Mouse (Mus musculus) liver, embryonic 13.5 days (tissue): ENCODE data around the gene Asrgl1. TPM values are rescaled to one million over a fixed set of nuclear protein-coding genes. Genes with fewer than 3 reads are reported as not detected.
"Not testable (repeated sequence)": the region's sequence is repeated elsewhere in the genome, so short reads cannot be mapped to it uniquely, and the experiment has no call there.

Experiments used
- ATAC-seq: fragments of 200-750 bp; cut with Nextera tagmentation; 2 replicates; pipeline ENCODE4 v1.8.0; 2017; ENCODE audit warnings: low read depth, mild to moderate bottlenecking, moderate number of reproducible peaks, moderate library complexity
- DNase-seq: peaks from one replicate; pipeline ENCODE4 v3.0.0; 2022
- H3K27ac ChIP-seq: fragments of 300-500 bp; sonication (generic); 2 replicates; pipeline ENCODE4 v1.5.1; 2015; ENCODE audit warnings: moderate library complexity, mild to moderate bottlenecking, inconsistent platforms
- H3K27me3 ChIP-seq: fragments of 300-500 bp; sonication (generic); 2 replicates; pipeline ENCODE4 v1.6.1; 2015; ENCODE audit warnings: mild to moderate bottlenecking, inconsistent platforms
- H3K36me3 ChIP-seq: fragments of 300-500 bp; sonication (generic); 2 replicates; pipeline ENCODE4 v1.6.1; 2015; ENCODE audit warnings: mild to moderate bottlenecking, inconsistent platforms
- H3K4me1 ChIP-seq: fragments of 300-500 bp; sonication (generic); replicated peaks from 2 replicates; pipeline ENCODE4 v1.6.1; 2015; ENCODE audit warnings: inconsistent platforms
- H3K4me2 ChIP-seq: fragments of 300-500 bp; sonication (generic); 2 replicates; pipeline ENCODE4 v1.6.1; 2015; ENCODE audit warnings: inconsistent platforms, mild to moderate bottlenecking, moderate library complexity
- H3K4me3 ChIP-seq: fragments of 300-500 bp; sonication (generic); replicated peaks from 2 replicates; pipeline ENCODE4 v1.5.1; 2015; ENCODE audit warnings: mild to moderate bottlenecking, inconsistent platforms
- H3K9ac ChIP-seq: fragments of 300-500 bp; sonication (generic); 2 replicates; pipeline ENCODE4 v1.6.1; 2015; ENCODE audit warnings: mild to moderate bottlenecking, inconsistent platforms
- H3K9me3 ChIP-seq: fragments of 300-500 bp; sonication (generic); replicated peaks from 2 replicates; pipeline ENCODE4 v1.6.1; 2016; ENCODE audit warnings: inconsistent platforms
- WGBS: fragments of 180-500 bp; shearing (Covaris S2); methylation state at CpG from one replicate; pipeline ENCODE4 v1.1.7; 2015; ENCODE audit not compliant: insufficient replicate concordance; 5-methylcytosine and 5-hydroxymethylcytosine counted together
- polyA plus RNA-seq: library from polyadenylated mRNA; unstranded; fragments of >200 nt; fragmentation: Nextera tagmentation; extraction: Ambion mirVana; gene quantifications from 2 replicates; pipeline ENCODE4 v1.2.1, GENCODE M21; 2015

Asrgl1 gene
- polyA plus RNA-seq, result 11.5 and 14.9 TPM in 2 replicates

DNA sequence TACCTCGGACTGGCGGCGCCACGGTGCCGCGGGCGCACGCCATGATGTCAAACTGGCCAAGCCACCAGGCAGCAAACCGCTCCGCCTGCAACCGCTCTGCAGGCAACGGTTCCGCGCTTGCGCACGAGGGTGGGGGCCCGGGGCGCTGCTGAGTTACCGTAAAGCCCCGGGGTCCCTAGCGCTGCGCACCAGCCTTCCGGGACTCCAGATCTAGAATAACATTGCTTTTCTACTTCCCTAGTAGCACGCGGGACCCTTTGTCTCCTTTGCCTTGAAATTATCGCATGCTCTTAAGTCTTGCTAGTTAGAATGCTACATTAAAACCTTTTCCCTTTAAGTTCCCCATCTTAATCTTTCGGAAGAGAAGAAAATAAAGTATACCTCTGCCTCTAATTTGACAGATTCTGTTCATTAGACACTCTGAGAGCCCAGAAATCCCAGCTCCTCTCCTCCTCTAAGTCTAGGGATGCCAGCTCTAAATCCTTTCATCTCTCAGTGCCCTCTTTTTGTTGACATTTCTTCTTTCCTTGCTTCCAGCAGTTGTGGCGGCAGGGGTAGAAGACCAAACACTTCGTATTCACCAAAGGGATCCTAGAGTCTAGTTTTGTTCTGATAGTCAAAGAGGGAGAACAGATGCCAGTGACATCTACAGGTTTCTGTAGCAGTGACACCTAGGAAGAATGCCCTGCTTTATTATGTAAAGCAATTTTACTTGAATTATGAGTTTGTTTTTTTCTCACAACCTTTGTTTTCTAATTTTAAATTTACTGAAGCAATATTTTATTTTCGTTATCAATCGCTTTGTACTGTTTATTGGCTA is at the start of gene Asrgl1:
Asrgl1 (minus strand) TSS at position 125 of the 820 bp plus-strand sequence.
- Histone ChIP-seq H3K27me3 (no peaks in the 10 kb centered on the region), H3K27ac (peak within 1 kb of the TSS; percentile 50; the same call in 1 of the 2 replicates), H3K36me3 (0 out of 2 replicates have a peak, but pooled peaks cover 6% of the 10 kb centered on the region), H3K9ac (peak within 1 kb of the TSS; percentile 85), H3K4me2 (peak within 1 kb of the TSS; percentile 96), H3K4me3 (peak within 1 kb of the TSS; percentile 80), H3K9me3 (no peaks in the 10 kb centered on the region), H3K4me1 (peaks cover 27% of the 10 kb centered on the region)
- peak; percentile 80 for DNase-seq
- 11% methylated on average over 31 of the region's 31 CpGs for WGBS
- peak; percentile 93 for ATAC-seq

DNA sequence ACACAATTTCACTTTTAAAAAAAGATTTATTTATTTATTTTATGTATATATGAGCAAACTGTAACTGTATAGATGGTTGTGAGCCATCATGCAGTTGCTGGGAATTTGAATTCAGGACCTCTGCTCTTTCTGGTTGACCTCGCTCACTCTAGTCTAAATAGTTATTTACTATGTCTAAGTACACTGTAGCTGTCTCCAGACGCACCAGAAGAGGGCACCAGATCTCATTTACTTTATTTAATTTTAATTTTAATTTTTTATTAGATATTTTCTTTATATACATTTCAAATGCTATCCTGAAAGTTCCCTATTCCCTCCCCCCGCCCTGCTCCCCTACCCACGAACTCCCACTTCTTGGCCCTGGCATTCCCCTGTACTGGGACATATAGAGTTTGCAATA is 10.8 kb upstream of the Asrgl1 start:
- H3K4me3 ChIP-seq, result no peak overlapping the region
- no peaks in the 10 kb centered on the region for H3K9me3 ChIP-seq
- no peak overlapping the region for H3K9ac ChIP-seq
- DNase-seq, result no peak
- no peak overlapping the region for H3K27ac ChIP-seq
- WGBS, result 49% methylated on average over 4 of the region's 4 CpGs
- no peak overlapping the region for H3K4me2 ChIP-seq
- no peak for ATAC-seq
- H3K4me1 ChIP-seq, result no peaks in the 10 kb centered on the region
- H3K27me3 ChIP-seq, result no peaks in the 10 kb centered on the region
- no peaks in the 10 kb centered on the region for H3K36me3 ChIP-seq

DNA sequence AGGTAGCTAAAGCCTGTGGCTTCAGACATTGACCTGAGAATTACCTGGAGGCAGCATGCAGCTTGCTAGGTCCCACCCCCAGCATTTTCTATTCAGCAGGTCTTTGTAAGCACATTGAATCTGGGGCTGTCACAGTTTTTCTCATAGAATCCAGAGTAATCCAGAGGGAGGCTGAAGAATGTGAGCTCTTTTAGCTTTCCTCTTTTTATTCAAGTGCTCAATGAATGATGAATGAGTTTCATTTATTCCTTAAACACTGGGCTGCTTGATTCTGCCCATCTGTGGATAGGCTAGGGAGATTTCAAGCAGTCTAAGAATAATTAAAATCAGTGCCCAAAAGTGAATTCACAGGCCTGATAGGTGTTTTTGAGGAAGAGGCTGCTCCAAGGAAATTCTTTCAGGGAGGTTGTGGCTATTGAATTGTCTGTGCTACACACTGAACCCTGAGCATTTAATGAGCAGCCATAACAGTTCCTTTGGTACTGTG is 8.2 kb upstream of the Asrgl1 start:
- no peak for DNase-seq
- ATAC-seq, result no peak
- H3K4me2 ChIP-seq, result no peak overlapping the region
- H3K9ac ChIP-seq, result no peak overlapping the region
- no peaks in the 10 kb centered on the region for H3K36me3 ChIP-seq
- H3K4me3 ChIP-seq, result no peak overlapping the region
- no peaks in the 10 kb centered on the region for H3K27me3 ChIP-seq
- no peaks in the 10 kb centered on the region for H3K4me1 ChIP-seq
- no peak overlapping the region for H3K27ac ChIP-seq
- no peaks in the 10 kb centered on the region for H3K9me3 ChIP-seq

DNA sequence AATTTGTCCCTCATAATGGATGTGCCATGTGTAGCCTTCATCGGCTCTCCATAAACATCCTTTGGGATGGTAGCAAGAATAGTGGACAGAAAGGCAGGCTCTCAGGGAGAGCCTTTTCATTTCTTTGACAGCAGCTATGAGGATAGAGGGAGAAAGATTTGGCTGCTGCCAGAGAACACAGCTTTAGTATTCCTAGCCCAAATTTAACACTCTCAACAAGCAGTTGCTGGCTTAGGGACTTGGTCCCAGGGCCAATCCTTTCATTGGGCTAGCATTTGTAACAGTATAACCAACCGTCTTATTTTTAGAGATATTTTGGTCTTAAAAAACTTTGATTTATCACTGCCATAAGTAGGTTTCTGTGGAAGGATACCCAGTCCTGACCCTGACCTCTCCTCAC is 7.8 kb upstream of the Asrgl1 start:
- 73% methylated on average over 2 of the region's 2 CpGs for WGBS
- DNase-seq, result no peak

DNA sequence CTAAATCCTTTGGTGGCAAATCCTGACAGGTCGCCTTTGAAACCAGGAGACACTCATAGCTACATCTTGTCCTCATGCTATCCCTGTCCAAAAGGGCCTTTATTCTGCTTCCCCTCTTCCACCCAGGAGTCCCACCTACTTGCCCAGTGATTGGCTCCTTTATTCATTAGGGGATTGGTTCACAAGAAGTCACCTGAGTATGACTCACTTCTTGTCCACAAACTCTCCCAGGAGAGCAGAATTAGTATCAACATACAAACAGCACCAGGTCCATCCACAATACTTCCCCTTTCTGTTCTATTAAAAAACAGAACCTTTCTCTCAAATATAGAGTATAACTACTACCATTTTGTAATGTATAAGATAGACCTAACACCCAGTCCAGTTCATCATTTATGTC is 4.9 kb upstream of the Asrgl1 start:
- H3K9me3 ChIP-seq, ATAC-seq: not testable (repeated sequence)

More for the DNA sequence above, 7.8 kb upstream of the Asrgl1 start:
- H3K9me3 ChIP-seq, result no peaks in the 10 kb centered on the region
- H3K4me2 ChIP-seq, result no peak overlapping the region
- ATAC-seq, result no peak
- H3K4me1 ChIP-seq, result no peaks in the 10 kb centered on the region
- H3K27me3 ChIP-seq, result no peaks in the 10 kb centered on the region
- no peak overlapping the region for H3K9ac ChIP-seq
- no peak overlapping the region for H3K27ac ChIP-seq
- H3K36me3 ChIP-seq, result no peaks in the 10 kb centered on the region
- H3K4me3 ChIP-seq, result no peak overlapping the region

DNA sequence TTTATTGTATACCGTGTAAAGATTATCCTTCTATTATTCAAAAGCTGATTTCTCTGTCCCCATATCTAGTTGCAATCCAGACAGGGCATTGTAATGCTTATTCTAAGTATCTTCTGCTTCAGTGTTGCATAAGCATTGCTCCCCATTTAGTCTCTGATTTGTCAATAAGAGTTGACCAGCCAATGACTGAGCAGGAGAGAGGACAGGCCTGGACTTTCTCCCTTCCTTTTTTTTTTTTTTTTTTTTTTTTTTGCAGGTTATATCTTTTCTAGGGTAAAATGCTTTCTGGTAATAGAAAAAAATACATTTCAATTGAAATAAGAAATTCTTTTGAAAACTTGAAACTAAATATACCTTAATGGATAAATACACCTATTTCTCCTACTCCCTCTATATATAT is 1.7 kb upstream of the Asrgl1 start:
- DNase-seq (no peak), ATAC-seq (no peak)
- Histone ChIP-seq H3K9ac (no peak overlapping the region), H3K4me2 (no peak overlapping the region), H3K36me3 (0 out of 2 replicates have a peak, but pooled peaks cover 6% of the 10 kb centered on the region), H3K4me3 (no peak overlapping the region), H3K27me3 (no peaks in the 10 kb centered on the region), H3K27ac (no peak overlapping the region), H3K4me1 (peaks cover 27% of the 10 kb centered on the region), H3K9me3 (no peaks in the 10 kb centered on the region)
- 73% methylated on average over 1 of the region's 1 CpGs for WGBS

More for the DNA sequence above, 4.9 kb upstream of the Asrgl1 start:
- not testable (repeated sequence) for H3K27me3 ChIP-seq, H3K36me3 ChIP-seq, H3K4me3 ChIP-seq, H3K4me2 ChIP-seq, DNase-seq, H3K27ac ChIP-seq, H3K4me1 ChIP-seq, H3K9ac ChIP-seq
- 53% methylated on average over 1 of the region's 1 CpGs for WGBS

DNA sequence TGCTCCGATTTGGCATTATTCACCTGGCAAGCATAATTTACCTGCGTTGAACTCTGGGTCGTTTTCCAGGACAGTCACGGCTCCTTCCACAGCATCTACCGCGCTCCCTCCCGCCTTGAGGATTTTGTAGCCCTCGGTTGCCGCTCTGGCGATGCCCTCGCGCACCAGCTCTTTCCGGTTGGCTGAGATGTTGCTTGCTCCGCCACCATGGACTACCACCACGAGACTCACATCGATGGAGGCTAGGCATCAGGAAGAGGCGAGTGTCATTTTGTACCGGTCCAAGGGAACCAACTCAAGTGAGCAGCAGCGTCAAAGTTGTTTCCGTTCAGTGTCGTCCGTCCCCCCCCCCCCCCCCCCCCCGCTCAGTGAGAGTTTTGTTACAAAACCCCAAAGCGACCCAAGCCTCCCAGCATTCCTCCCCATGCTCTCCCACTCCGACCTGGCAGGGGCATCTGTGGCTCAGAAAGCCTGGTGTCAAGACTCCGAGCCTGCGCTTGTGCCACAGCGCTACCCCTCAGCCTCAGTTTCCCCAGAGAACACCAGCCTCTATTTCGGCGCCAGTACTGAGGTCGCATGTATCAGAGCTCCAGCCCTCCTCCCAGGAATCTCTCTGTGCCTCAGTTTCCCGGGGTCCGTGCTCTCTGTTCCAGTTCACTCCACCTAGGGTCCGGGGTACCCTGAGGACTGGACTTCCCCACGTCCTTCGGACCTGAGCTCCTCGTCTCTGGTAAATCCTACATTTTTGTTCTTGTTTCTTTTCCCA is 507 bp downstream of the Asrgl1 start:
- H3K9ac ChIP-seq, result peak overlapping the region; percentile 85
- peak overlapping the region; percentile 96 for H3K4me2 ChIP-seq
- H3K27me3 ChIP-seq, result no peaks in the 10 kb centered on the region
- ATAC-seq (peak; percentile 69), DNase-seq (peak; percentile 11)
- H3K27ac ChIP-seq, result peak overlapping the region; percentile 50; the same call in 1 of the 2 replicates
- H3K4me3 ChIP-seq, result peak overlapping the region; percentile 80
- peaks cover 27% of the 10 kb centered on the region for H3K4me1 ChIP-seq
- WGBS, result 2% methylated on average over 36 of the region's 37 CpGs
- 0 out of 2 replicates have a peak, but pooled peaks cover 6% of the 10 kb centered on the region for H3K36me3 ChIP-seq
- no peaks in the 10 kb centered on the region for H3K9me3 ChIP-seq

DNA sequence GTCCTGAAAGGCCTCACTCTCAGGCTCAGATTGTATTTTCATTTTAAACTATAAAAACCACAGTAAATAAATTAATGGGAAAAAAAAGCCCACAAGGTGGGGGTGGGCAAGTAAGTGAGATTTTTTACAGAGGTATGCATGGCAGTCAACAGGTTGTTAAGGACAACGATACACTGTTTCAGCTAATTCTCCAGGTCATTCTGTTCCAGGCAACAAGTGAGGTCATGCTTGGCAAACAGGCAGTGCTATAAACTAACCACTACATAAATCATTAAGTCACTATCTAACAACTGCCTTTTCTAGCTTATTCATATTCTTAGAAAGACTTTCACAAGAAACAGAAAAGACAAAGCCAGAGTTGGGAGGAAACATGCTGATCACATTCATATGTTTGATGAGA is 5.4 kb downstream of the Asrgl1 start:
- ATAC-seq (no peak), DNase-seq (no peak)
- Histone ChIP-seq H3K36me3 (peaks cover 12% of the 10 kb centered on the region; the same call in 1 of the 2 replicates), H3K9ac (no peak overlapping the region), H3K27me3 (no peaks in the 10 kb centered on the region), H3K4me3 (no peak overlapping the region), H3K4me2 (no peak overlapping the region), H3K9me3 (no peaks in the 10 kb centered on the region), H3K4me1 (peaks cover 21% of the 10 kb centered on the region), H3K27ac (no peak overlapping the region)
- 72% methylated on average over 1 of the region's 1 CpGs for WGBS

DNA sequence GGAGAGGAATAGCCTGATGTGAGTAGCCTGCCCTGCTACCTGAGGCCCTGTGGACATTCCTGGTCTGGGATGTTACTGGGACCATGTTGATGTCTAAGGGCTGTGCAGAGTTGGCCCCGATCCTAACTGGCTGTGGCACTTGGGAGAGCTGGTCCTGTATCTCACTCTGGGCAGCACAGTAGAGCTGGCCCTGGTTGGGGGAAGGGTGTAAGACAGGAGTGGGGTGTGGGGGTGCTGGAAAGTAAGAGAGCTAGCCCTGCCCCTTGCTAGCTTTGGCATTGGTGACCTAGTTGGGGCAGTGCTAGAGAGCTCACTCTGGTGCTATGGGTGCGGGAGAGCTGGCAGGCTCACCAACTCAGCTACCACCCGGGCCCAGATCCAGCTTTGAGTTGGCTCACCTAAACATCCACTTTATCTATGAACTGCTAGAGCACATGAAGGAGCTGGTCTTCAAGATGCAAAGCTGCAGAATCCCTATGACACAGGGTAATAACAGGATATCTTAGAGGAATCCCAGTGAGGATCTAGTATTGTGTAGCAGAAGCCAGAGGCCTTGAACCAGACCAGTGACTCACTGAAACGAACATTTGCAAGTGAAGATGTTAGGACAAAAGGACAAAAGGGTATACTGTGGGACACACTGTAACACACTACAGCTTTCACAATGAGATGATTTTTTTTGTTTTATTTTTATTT is 6.8 kb downstream of the Asrgl1 start:
- DNase-seq (no peak), ATAC-seq (no peak)

DNA sequence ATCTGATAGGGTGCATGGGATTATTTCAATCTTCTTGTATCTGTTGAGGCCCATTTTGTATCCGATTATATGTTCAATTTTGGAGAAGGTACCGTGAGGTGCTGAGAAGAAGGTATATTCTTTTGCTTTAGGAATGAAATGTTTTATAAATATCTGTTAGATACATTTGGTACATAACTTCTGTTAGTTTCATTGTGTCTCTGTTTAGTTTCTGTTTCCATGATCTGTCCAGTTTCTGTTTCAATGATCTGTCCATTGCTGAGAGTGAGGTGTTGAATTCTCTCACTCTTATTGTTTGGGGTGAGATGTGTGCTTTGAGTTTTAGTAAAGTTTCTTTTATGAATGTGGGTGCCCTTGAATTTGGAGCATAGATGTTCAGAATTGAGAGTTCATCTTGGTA is 11.4 kb downstream of the Asrgl1 start:
- not testable (repeated sequence) for ATAC-seq, H3K4me3 ChIP-seq, H3K4me1 ChIP-seq, H3K27me3 ChIP-seq, H3K27ac ChIP-seq, H3K4me2 ChIP-seq, H3K9me3 ChIP-seq, H3K36me3 ChIP-seq, H3K9ac ChIP-seq, DNase-seq
- WGBS, result 85% methylated on average over 2 of the region's 2 CpGs

More for the DNA sequence above, 6.8 kb downstream of the Asrgl1 start:
- H3K27me3 ChIP-seq, result no peaks in the 10 kb centered on the region
- 83% methylated on average over 4 of the region's 4 CpGs for WGBS
- no peak overlapping the region for H3K9ac ChIP-seq
- no peak overlapping the region for H3K27ac ChIP-seq
- no peaks in the 10 kb centered on the region for H3K9me3 ChIP-seq
- no peak overlapping the region for H3K4me3 ChIP-seq
- peaks cover 10% of the 10 kb centered on the region for H3K4me1 ChIP-seq
- H3K36me3 ChIP-seq, result peaks cover 12% of the 10 kb centered on the region; the same call in 1 of the 2 replicates
- no peak overlapping the region for H3K4me2 ChIP-seq

DNA sequence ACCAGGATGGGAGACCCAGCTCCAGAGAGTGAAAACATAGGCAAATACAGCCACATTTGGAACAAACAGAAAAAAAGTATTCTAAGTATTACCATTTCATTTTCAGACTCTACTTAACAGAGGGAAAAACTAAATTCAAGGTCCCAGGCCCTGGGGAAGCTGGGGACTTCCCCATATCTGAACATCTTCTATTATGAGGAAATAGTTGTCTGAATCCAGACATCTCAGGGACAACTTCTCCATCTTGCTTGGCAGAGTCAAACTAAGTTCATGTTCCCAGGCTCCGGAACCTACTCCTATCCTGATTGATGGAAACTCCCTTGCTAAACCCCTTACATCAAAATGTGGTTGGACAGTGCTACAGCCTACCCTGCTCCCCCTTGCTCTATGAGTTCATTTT is 13.0 kb downstream of the Asrgl1 start:
- H3K4me1 ChIP-seq, result no peaks in the 10 kb centered on the region
- H3K4me3 ChIP-seq, result no peak overlapping the region
- H3K4me2 ChIP-seq, result no peak overlapping the region
- H3K36me3 ChIP-seq, result peaks cover 14% of the 10 kb centered on the region; the same call in 1 of the 2 replicates
- H3K9ac ChIP-seq, result no peak overlapping the region
- no peaks in the 10 kb centered on the region for H3K27me3 ChIP-seq
- no peak overlapping the region for H3K27ac ChIP-seq
- DNase-seq (no peak), ATAC-seq (no peak)
- WGBS, result 84% methylated on average over 1 of the region's 1 CpGs
- H3K9me3 ChIP-seq, result no peaks in the 10 kb centered on the region
